Mouse (Mus musculus) MEL (cell line): ENCODE data around the gene AI837181. TPM values are rescaled to one million over a fixed set of nuclear protein-coding genes. Genes with fewer than 3 reads are reported as not detected.

Source experiments
- DNase-seq: peaks from one replicate; pipeline ENCODE4 v3.0.0; 2011; ENCODE audit warnings: low read depth, low spot score
- H3K27ac ChIP-seq: 2 replicates; pipeline ENCODE4 v1.5.1; 2012; ENCODE audit warnings: low read depth, mild to moderate bottlenecking, control low read depth, low read length, moderate library complexity; ENCODE audit not compliant: control insufficient read depth
- H3K27me3 ChIP-seq, 2 experiments: fragments of 150-350 bp in 1 of 2; sonication (generic) in 1 of 2; 2 replicates each; pipeline ENCODE4 v1.6.1; 2012; ENCODE audit warnings: low read length in 2 of 2, mild to moderate bottlenecking in 2 of 2, improper control_type of control experiment in 1 of 2, moderate library complexity in 1 of 2; ENCODE audit not compliant: insufficient read depth in 2 of 2, control insufficient read depth in 1 of 2
- H3K36me3 ChIP-seq, 2 experiments: 2 replicates each; pipeline ENCODE4 v1.6.1; 2012 to 2014; ENCODE audit warnings: low read length in 2 of 2, improper control_type of control experiment in 1 of 2, inconsistent platforms in 1 of 2, mild to moderate bottlenecking in 1 of 2; ENCODE audit not compliant: insufficient read depth in 2 of 2, control insufficient read depth in 1 of 2
- H3K4me1 ChIP-seq, 2 experiments: fragments of 150-350 bp in 1 of 2; sonication (generic) in 1 of 2; 2 replicates each; pipeline ENCODE4 v1.6.1; 2012; ENCODE audit warnings: low read length in 2 of 2, improper control_type of control experiment in 1 of 2, mild to moderate bottlenecking in 1 of 2; ENCODE audit not compliant: insufficient read depth in 2 of 2, control insufficient read depth in 1 of 2
- H3K4me3 ChIP-seq, 2 experiments: fragments of 150-350 bp in 1 of 2; sonication (generic) in 1 of 2; 2 replicates each; pipeline ENCODE4 v1.5.1; 2012; ENCODE audit warnings: low read depth in 2 of 2, low read length in 2 of 2, mild to moderate bottlenecking in 2 of 2, moderate library complexity in 2 of 2, control low read depth in 1 of 2, improper control_type of control experiment in 1 of 2; ENCODE audit not compliant: control insufficient read depth in 1 of 2, insufficient read depth in 1 of 2
- H3K79me2 ChIP-seq: 2 replicates; pipeline ENCODE4 v1.6.1; 2012; ENCODE audit warnings: mild to moderate bottlenecking, low read length, moderate library complexity; ENCODE audit not compliant: control insufficient read depth, poor library complexity, insufficient read depth
- H3K9ac ChIP-seq: 2 replicates; pipeline ENCODE4 v1.6.1; 2012; ENCODE audit warnings: low read depth, mild to moderate bottlenecking, control low read depth, low read length, moderate library complexity; ENCODE audit not compliant: control insufficient read depth, poor library complexity, severe bottlenecking
- H3K9me3 ChIP-seq: fragments of 150-350 bp; sonication (generic); replicated peaks from 2 replicates; pipeline ENCODE4 v1.6.1; 2012; ENCODE audit warnings: mild to moderate bottlenecking, low read length, improper control_type of control experiment, moderate library complexity; ENCODE audit not compliant: insufficient read depth
- BHLHE40 ChIP-seq: IDR thresholded peaks from 2 replicates; pipeline ENCODE4 v1.6.1; 2012; ENCODE audit warnings: low read depth, mild to moderate bottlenecking, inconsistent platforms, low read length, improper control_type of control experiment, borderline replicate concordance
- CTCF ChIP-seq, 3 experiments: IDR thresholded peaks in 2 of 3; conservative IDR thresholded peaks in 1 of 3; 2 replicates each; pipeline ENCODE4 v1.5.1; 2011 to 2012; ENCODE audit warnings: low read length in 3 of 3, low read depth in 2 of 3, mild to moderate bottlenecking in 2 of 3, improper control_type of control experiment in 1 of 3, inconsistent platforms in 1 of 3, mixed read lengths in 1 of 3, moderate library complexity in 1 of 3; ENCODE audit not compliant: control insufficient read depth in 1 of 3, insufficient read depth in 1 of 3, poor library complexity in 1 of 3, severe bottlenecking in 1 of 3
- ELF1 ChIP-seq: IDR thresholded peaks from 2 replicates; pipeline ENCODE4 v1.6.1; 2014; ENCODE audit warnings: low read depth, mild to moderate bottlenecking, inconsistent platforms, low read length, improper control_type of control experiment, moderate library complexity
- GATA1 ChIP-seq: IDR thresholded peaks from 2 replicates; pipeline ENCODE4 v1.6.1; 2011; ENCODE audit warnings: low read depth, low read length, improper control_type of control experiment
- HCFC1 ChIP-seq: IDR thresholded peaks from 2 replicates; pipeline ENCODE4 v1.6.1; 2012; ENCODE audit warnings: low read depth, mild to moderate bottlenecking, inconsistent platforms, low read length, improper control_type of control experiment, moderate library complexity
- KAT2A ChIP-seq: conservative IDR thresholded peaks from 2 replicates; pipeline ENCODE4 v1.6.1; 2012; ENCODE audit warnings: low read depth, low read length, improper control_type of control experiment, inconsistent platforms
- MAFK ChIP-seq: IDR thresholded peaks from 2 replicates; pipeline ENCODE4 v1.6.1; 2011; ENCODE audit warnings: low read depth, mild to moderate bottlenecking, low read length, improper control_type of control experiment, borderline replicate concordance
- MAZ ChIP-seq: IDR thresholded peaks from 2 replicates; pipeline ENCODE4 v1.6.1; 2012; ENCODE audit warnings: low read depth, mild to moderate bottlenecking, inconsistent platforms, low read length, improper control_type of control experiment
- MEF2A ChIP-seq: IDR thresholded peaks from 2 replicates; pipeline ENCODE4 v1.6.1; 2014; ENCODE audit warnings: low read depth, mild to moderate bottlenecking, inconsistent platforms, low read length, improper control_type of control experiment; ENCODE audit not compliant: poor library complexity, insufficient replicate concordance, severe bottlenecking; ENCODE audit errors: extremely low read depth
- MXI1 ChIP-seq: IDR thresholded peaks from 2 replicates; pipeline ENCODE4 v1.6.1; 2011; ENCODE audit warnings: mild to moderate bottlenecking, low read depth, low read length, improper control_type of control experiment
- MYB ChIP-seq: IDR thresholded peaks from 2 replicates; pipeline ENCODE4 v1.6.1; 2011; ENCODE audit warnings: mild to moderate bottlenecking, low read depth, low read length, improper control_type of control experiment
- MYC ChIP-seq: IDR thresholded peaks from 2 replicates; pipeline ENCODE4 v1.6.1; 2011; ENCODE audit warnings: low read depth, mild to moderate bottlenecking, low read length, improper control_type of control experiment, moderate library complexity
- NELFE ChIP-seq: IDR thresholded peaks from 2 replicates; pipeline ENCODE4 v1.6.1; 2011; ENCODE audit warnings: low read depth, low read length, improper control_type of control experiment
- NRF1 ChIP-seq: IDR thresholded peaks from 2 replicates; pipeline ENCODE4 v1.6.1; 2014; ENCODE audit warnings: low read depth, mild to moderate bottlenecking, inconsistent platforms, low read length, improper control_type of control experiment, moderate library complexity; ENCODE audit not compliant: poor library complexity, insufficient read depth, severe bottlenecking
- POLR2A ChIP-seq, 2 experiments: IDR thresholded peaks; 2 replicates each; pipeline ENCODE4 v1.6.1; 2011 to 2012; ENCODE audit warnings: low read length in 2 of 2, mild to moderate bottlenecking in 2 of 2, control low read depth in 1 of 2, improper control_type of control experiment in 1 of 2, low read depth in 1 of 2, moderate library complexity in 1 of 2; ENCODE audit not compliant: control insufficient read depth in 1 of 2, insufficient read depth in 1 of 2, poor library complexity in 1 of 2
- POLR2AphosphoS2 ChIP-seq: IDR thresholded peaks from 2 replicates; pipeline ENCODE4 v1.6.1; 2011; ENCODE audit warnings: low read length, improper control_type of control experiment
- POLR2AphosphoS5 ChIP-seq: IDR thresholded peaks from 2 replicates; pipeline ENCODE4 v1.6.1; 2012; ENCODE audit warnings: low read depth, borderline replicate concordance, mild to moderate bottlenecking, inconsistent platforms, low read length, moderate library complexity, mixed read lengths
- RAD21 ChIP-seq: IDR thresholded peaks from 2 replicates; pipeline ENCODE4 v1.6.1; 2011; ENCODE audit warnings: mild to moderate bottlenecking, low read depth, low read length, improper control_type of control experiment
- RCOR1 ChIP-seq: IDR thresholded peaks from 2 replicates; pipeline ENCODE4 v1.6.1; 2012; ENCODE audit warnings: low read depth, mild to moderate bottlenecking, inconsistent platforms, low read length, improper control_type of control experiment
- SIN3A ChIP-seq: IDR thresholded peaks from 2 replicates; pipeline ENCODE4 v1.6.1; 2012; ENCODE audit warnings: low read length, improper control_type of control experiment, inconsistent platforms
- SMC3 ChIP-seq: IDR thresholded peaks from 2 replicates; pipeline ENCODE4 v1.6.1; 2011; ENCODE audit warnings: low read depth, low read length, improper control_type of control experiment
- TAL1 ChIP-seq: IDR thresholded peaks from 2 replicates; pipeline ENCODE4 v1.6.1; 2012; ENCODE audit warnings: mild to moderate bottlenecking, inconsistent platforms, low read length, moderate library complexity, mixed read lengths
- TBP ChIP-seq: IDR thresholded peaks from 2 replicates; pipeline ENCODE4 v1.8.0; 2011; ENCODE audit warnings: low read depth, low read length, improper control_type of control experiment
- TCF12 ChIP-seq: IDR thresholded peaks from 2 replicates; pipeline ENCODE4 v1.6.1; 2014; ENCODE audit warnings: low read depth, mild to moderate bottlenecking, inconsistent platforms, low read length, improper control_type of control experiment, moderate library complexity
- UBTF ChIP-seq: IDR thresholded peaks from 2 replicates; pipeline ENCODE4 v1.6.1; 2012; ENCODE audit warnings: low read depth, mild to moderate bottlenecking, inconsistent platforms, low read length, improper control_type of control experiment, moderate library complexity, borderline replicate concordance; ENCODE audit not compliant: insufficient read depth
- USF1 ChIP-seq: IDR thresholded peaks from 2 replicates; pipeline ENCODE4 v1.6.1; 2014; ENCODE audit warnings: low read depth, mild to moderate bottlenecking, inconsistent platforms, low read length, improper control_type of control experiment, moderate library complexity
- USF2 ChIP-seq, 2 experiments: IDR thresholded peaks; 2 replicates each; pipeline ENCODE4 v1.6.1; 2011 to 2012; ENCODE audit warnings: improper control_type of control experiment in 2 of 2, low read length in 2 of 2, borderline replicate concordance in 1 of 2, inconsistent platforms in 1 of 2, low read depth in 1 of 2, mild to moderate bottlenecking in 1 of 2; ENCODE audit not compliant: insufficient read depth in 1 of 2
- ZC3H11A ChIP-seq: IDR thresholded peaks from 2 replicates; pipeline ENCODE4 v1.6.1; 2012; ENCODE audit warnings: low read depth, mild to moderate bottlenecking, inconsistent platforms, low read length, improper control_type of control experiment
- ZKSCAN1 ChIP-seq: IDR thresholded peaks from 2 replicates; pipeline ENCODE4 v1.6.1; 2012; ENCODE audit warnings: low read depth, mild to moderate bottlenecking, inconsistent platforms, low read length, improper control_type of control experiment, moderate library complexity
- ZNF384 ChIP-seq: IDR thresholded peaks from 2 replicates; pipeline ENCODE4 v1.6.1; 2012; ENCODE audit warnings: low read depth, mild to moderate bottlenecking, inconsistent platforms, low read length, improper control_type of control experiment
- polyA plus RNA-seq, 2 experiments: library from polyadenylated mRNA; stranded (reverse) in 1 of 2; unstranded in 1 of 2; fragments of >175 nt in 1 of 2; fragments of >200 nt in 1 of 2; gene quantifications; 2 replicates each; pipeline versions ENCODE4 v1.2.1 to v1.2.4; 2012; ENCODE audit warnings: low replicate concordance in 2 of 2, low read depth in 1 of 2; ENCODE audit not compliant: insufficient read length in 2 of 2, insufficient read depth in 1 of 2, missing spikeins in 1 of 2
- total RNA-seq: library from RNA; depleted of rRNA; stranded (reverse); fragments of 300-350 nt; gene quantifications from 2 replicates; pipeline ENCODE4 v1.2.3, GENCODE M21; 2012

Gene AI837181
- total and polyA plus RNA-seq, 3 experiments: 8.9 to 41.3 TPM; not detected in 1

DNA sequence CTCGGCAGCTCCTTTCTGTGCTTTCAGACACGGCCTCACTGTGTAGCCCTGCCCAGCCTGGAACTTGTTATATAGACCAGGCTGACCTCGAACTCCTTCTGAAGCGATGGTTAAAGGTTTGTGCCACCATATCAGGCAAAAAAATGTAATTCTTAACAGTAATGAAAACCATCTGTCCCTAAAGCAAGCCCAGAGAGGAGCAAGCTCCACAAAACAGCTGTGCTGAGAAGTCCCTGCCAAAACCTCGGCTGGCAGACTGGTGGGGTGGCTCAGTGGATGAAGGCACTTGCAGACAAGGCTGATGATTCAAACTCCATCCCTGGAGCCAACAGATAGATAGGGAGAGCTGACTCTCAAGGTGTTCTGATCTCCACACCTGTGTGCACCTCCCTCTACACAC, 15.9 kb upstream of the AI837181 start:
- DNase-seq: no peak
- Histone ChIP-seq H3K4me1 (peaks cover 6 to 19% of the 10 kb centered on the region in 2 experiments), H3K36me3 (peaks cover 0 to 3% of the 10 kb centered on the region in 2 experiments; a peak in 2 of 4 replicates), H3K4me3 (no peak overlapping the region), H3K9me3 (no peaks in the 10 kb centered on the region), H3K27ac (no peak overlapping the region), H3K27me3 (no peaks in the 10 kb centered on the region), H3K79me2 (no peaks in the 10 kb centered on the region), H3K9ac (no peak overlapping the region)
- TF ChIP-seq SIN3A (no peak), GATA1 (no peak), NELFE (no peak), RAD21 (no peak), ZC3H11A (no peak), POLR2AphosphoS5 (no peak), ZNF384 (no peak), MAZ (no peak), TAL1 (no peak), KAT2A (no peak), TBP (no peak), ZKSCAN1 (no peak), HCFC1 (no peak), MYC (no peak), CTCF (IDR thresholded peaks at IDR 0.05 in 2 of 3, conservative IDR thresholded peaks at IDR 0.05 in 1 of 3; ENCODE audit: control insufficient read depth in 1 of 3, insufficient read depth in 1 of 3, low read depth in 2 of 3, low read length in 3 of 3, poor library complexity in 1 of 3, severe bottlenecking in 1 of 3) (no peak), POLR2A (IDR thresholded peaks at IDR 0.05; ENCODE audit: control insufficient read depth in 1 of 2, insufficient read depth in 1 of 2, low read depth in 1 of 2, low read length in 2 of 2, poor library complexity in 1 of 2) (no peak), MYB (no peak), MEF2A (no peak), TCF12 (no peak)

DNA sequence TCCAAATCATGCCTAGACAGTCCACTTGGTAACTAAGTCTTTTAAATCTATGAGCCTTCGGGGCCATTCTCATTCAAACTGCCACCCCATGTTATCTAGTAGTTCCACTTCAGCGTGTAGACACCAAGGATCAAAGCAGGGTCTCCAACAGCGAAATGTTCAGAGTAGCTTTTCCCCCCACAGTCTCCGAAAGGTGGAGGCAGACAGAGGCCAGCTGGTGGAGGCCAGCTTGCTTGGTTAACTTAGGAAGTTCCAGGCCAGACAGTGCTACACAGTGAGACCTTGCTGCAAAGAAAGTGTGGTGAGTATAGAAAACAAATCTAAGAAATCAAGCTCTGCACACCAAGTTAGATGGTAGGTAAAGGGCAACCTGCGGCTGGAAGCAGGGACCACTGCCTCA, 14.3 kb upstream of the AI837181 start:
- no peaks in the 10 kb centered on the region for H3K27me3 ChIP-seq
- H3K79me2 ChIP-seq: no peaks in the 10 kb centered on the region
- H3K27ac ChIP-seq: no peak overlapping the region
- no peak for DNase-seq
- TF ChIP-seq BHLHE40 (no peak), POLR2AphosphoS2 (no peak), MAFK (no peak), UBTF (no peak), TCF12 (no peak), ZKSCAN1 (no peak), RAD21 (no peak), USF1 (no peak), SMC3 (no peak), POLR2AphosphoS5 (no peak), TAL1 (no peak), RCOR1 (no peak), ZNF384 (no peak), NRF1 (no peak), MXI1 (no peak), USF2 (IDR thresholded peaks at IDR 0.05; ENCODE audit: borderline replicate concordance in 1 of 2, insufficient read depth in 1 of 2, low read depth in 1 of 2, low read length in 2 of 2) (no peak), ELF1 (no peak)
- peaks cover 0 to 3% of the 10 kb centered on the region in 2 experiments; a peak in 2 of 4 replicates for H3K36me3 ChIP-seq
- no peak overlapping the region for H3K9ac ChIP-seq
- H3K4me3 ChIP-seq: no peak overlapping the region
- H3K9me3 ChIP-seq: no peaks in the 10 kb centered on the region
- H3K4me1 ChIP-seq: peaks cover 6 to 19% of the 10 kb centered on the region in 2 experiments
